Comparison of ENCODE assay signal across 8 mouse cellular contexts in genomic region chr11:67020948-67021347, GRCm38 (mm10). TPM values are rescaled to one million over a fixed set of nuclear protein-coding genes. Genes with fewer than 3 reads are reported as not detected.
A peak's percentile ranks its signal among the peaks of the same experiment; 100 is the strongest.
DNase-seq lines count a peak whose midpoint lies in the region; ATAC-seq lines count a peak whose summit lies in the region.

No protein-coding gene starts in this region.

- peaks cover 17% of the 10 kb centered on the region; the same call in 1 of the 2 replicates for H3K4me1 ChIP-seq in hindbrain, embryonic 15.5 days (replicated peaks)

- no peak for ATAC-seq in hindbrain, embryonic 15.5 days (ENCODE audit: low FRiP score, low read depth)
- ATAC-seq in monocyte, adult 5-6 weeks (replicated peaks; ENCODE audit: insufficient number of reproducible peaks, low FRiP score, low TSS enrichment, poor library complexity, severe bottlenecking), result no peak; the same call in 1 of the 2 replicates

- H3K9me3 ChIP-seq in hindbrain, embryonic 15.5 days, result no peaks in the 10 kb centered on the region

- H3K4me3 ChIP-seq in hindbrain, embryonic 15.5 days, result 0 out of 2 replicates have a peak overlapping the region, but pooled peaks have one; percentile 8

- H3K36me3 ChIP-seq in hindbrain, embryonic 15.5 days, result no peaks in the 10 kb centered on the region

- WGBS in hindbrain, embryonic 15.5 days, result 5% methylated on average over 12 of the region's 12 CpGs

- H3K9ac ChIP-seq in hindbrain, embryonic 15.5 days, result no peak overlapping the region

- H3K27ac ChIP-seq in hindbrain, embryonic 15.5 days (replicated peaks), result no peak overlapping the region

- DNase-seq in NIH3T3 (ENCODE audit: low read depth), result peak; percentile 71
- peak; percentile 84 to 87 for DNase-seq in cerebellum, postnatal 10 days
- DNase-seq in gastrocnemius, adult 18-20 months (ENCODE audit: low spot score), result peak; percentile 66
- peak; percentile 50 to 59 for DNase-seq in left cerebral cortex, postnatal 14 days (ENCODE audit: low spot score in 2 of 2)
- peak; percentile 80 for DNase-seq in mesoderm, embryonic 11.5 days (ENCODE audit: low read depth, low spot score)
- DNase-seq in skeletal muscle tissue, adult 2 months (ENCODE audit: low read depth, low spot score), result peak; percentile 47

- intact Hi-C loops in left cerebral cortex, postnatal 14 days (cut with DNase I), result loop anchor here (1.0 kb wide), 1 partner anchor 116 kb away; no protein-coding TSS in a partner anchor

- peak overlapping the region; percentile 47 for H3K4me2 ChIP-seq in hindbrain, embryonic 15.5 days

- H3K27me3 ChIP-seq in hindbrain, embryonic 15.5 days, result 0 out of 2 replicates have a peak, but pooled peaks cover 2% of the 10 kb centered on the region

RNA-seq across cellular contexts. Expression of gene Tmem220, which starts 4.0 kb away (rescaled TPM):
- total RNA-seq in gastrocnemius, adult 18-20 months (2021), result 1 to 10 TPM in 1 of 2 experiments, under 1 TPM in 1; 0.83 to 1.0 TPM
- polyA plus RNA-seq in hindbrain, embryonic 15.5 days (2015; fragmentation: Nextera tagmentation; extraction: Ambion mirVana), result 0.34 and 0.67 TPM in 2 replicates
- under 1 TPM in 1 of 2 experiments, not detected in 1; 0.42 TPM for total RNA-seq in left cerebral cortex, postnatal 14 days (2021)
- total RNA-seq in monocyte, adult 5-6 weeks (2017), result 1.3 to 4.1 TPM in 2 of 3 replicates, not detected in the other

RNA-seq across cellular contexts. Expression of gene Adprm, which starts 31.4 kb away (rescaled TPM):
- 1 to 10 TPM; 6.5 to 8.2 TPM for total RNA-seq in gastrocnemius, adult 18-20 months (2021)
- polyA plus RNA-seq in hindbrain, embryonic 15.5 days (2015; fragmentation: Nextera tagmentation; extraction: Ambion mirVana), result 32.6 and 33.7 TPM in 2 replicates
- total RNA-seq in left cerebral cortex, postnatal 14 days (2021), result 10 to 100 TPM; 21.7 to 24.0 TPM
- 32.8 to 44.4 TPM (median 35.9 TPM) in 3 replicates for total RNA-seq in monocyte, adult 5-6 weeks (2017)

RNA-seq across cellular contexts. Expression of gene Sco1, which starts 31.5 kb away (rescaled TPM):
- 1 to 10 TPM; 7.0 to 7.7 TPM for total RNA-seq in gastrocnemius, adult 18-20 months (2021)
- polyA plus RNA-seq in hindbrain, embryonic 15.5 days (2015; fragmentation: Nextera tagmentation; extraction: Ambion mirVana), result 12.7 and 14.6 TPM in 2 replicates
- 1 to 10 TPM; 8.3 to 8.8 TPM for total RNA-seq in left cerebral cortex, postnatal 14 days (2021)
- 13.8 to 17.9 TPM (median 14.6 TPM) in 3 replicates for total RNA-seq in monocyte, adult 5-6 weeks (2017)

RNA-seq across cellular contexts. Expression of gene Myh3, which starts 57.2 kb away (rescaled TPM):
- total RNA-seq in gastrocnemius, adult 18-20 months (2021), result 10 to 100 TPM in 1 of 2 experiments, 1 to 10 TPM in 1; 9.5 to 15.9 TPM
- polyA plus RNA-seq in hindbrain, embryonic 15.5 days (2015; fragmentation: Nextera tagmentation; extraction: Ambion mirVana), result 0.39 and 0.59 TPM in 2 replicates
- 1 to 10 TPM; 1.8 to 2.1 TPM for total RNA-seq in left cerebral cortex, postnatal 14 days (2021)
- not detected in 3 replicates for total RNA-seq in monocyte, adult 5-6 weeks (2017)
